Mouse (Mus musculus): ENCODE results near the gene Tesk2. TPM values are rescaled to one million over a fixed set of nuclear protein-coding genes. Genes with fewer than 3 reads are reported as not detected.

The Tesk2 gene
- polyA plus RNA-seq, 1 experiment, result 3.1 TPM

DNA sequence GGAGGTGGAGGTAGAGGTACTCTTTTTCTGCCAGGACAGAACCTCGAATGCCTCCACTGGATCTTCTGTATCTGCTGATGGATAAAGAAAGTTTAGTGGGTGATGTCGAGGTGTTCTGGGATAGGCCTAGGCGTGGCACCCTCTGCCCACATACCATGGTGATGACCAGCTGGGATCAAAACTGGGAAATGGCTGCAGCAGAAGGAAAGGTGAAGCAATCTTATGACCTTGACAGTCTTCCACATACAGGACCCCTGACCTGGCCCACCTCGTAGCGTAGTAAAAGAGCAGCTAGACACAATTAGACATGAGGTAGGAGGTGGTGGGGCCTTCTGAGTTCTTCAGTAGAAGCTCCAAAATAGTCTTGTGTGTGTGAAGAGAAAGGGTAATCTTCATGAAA, 43.3 kb downstream of the Tesk2 start:
- no peaks in the 10 kb centered on the region for H3K27me3 ChIP-seq (ENCODE audit: control insufficient read depth, insufficient read depth, low read length)
- no peak overlapping the region for H3K27ac ChIP-seq (ENCODE audit: insufficient read depth, low read length)
- H3K4me1 ChIP-seq (ENCODE audit: control insufficient read depth, insufficient read depth, insufficient read length), result no peaks in the 10 kb centered on the region
- TF ChIP-seq CTCF (IDR thresholded peaks at IDR 0.05; ENCODE audit: extremely low read depth, insufficient read depth, insufficient read length, insufficient replicate concordance) (no peak), POLR2A (IDR thresholded peaks at IDR 0.05; ENCODE audit: low read depth, low read length) (no peak)
- H3K4me3 ChIP-seq (ENCODE audit: extremely low read depth, insufficient read depth, insufficient read length), result no peak overlapping the region
- DNase-seq (ENCODE audit: low read depth in 1 of 2, low spot score in 2 of 2), result no peak
- no peaks in the 10 kb centered on the region for H3K36me3 ChIP-seq (ENCODE audit: control insufficient read depth, insufficient read depth, low read length)
- WGBS, result 87% methylated on average over 5 of the region's 5 CpGs

DNA sequence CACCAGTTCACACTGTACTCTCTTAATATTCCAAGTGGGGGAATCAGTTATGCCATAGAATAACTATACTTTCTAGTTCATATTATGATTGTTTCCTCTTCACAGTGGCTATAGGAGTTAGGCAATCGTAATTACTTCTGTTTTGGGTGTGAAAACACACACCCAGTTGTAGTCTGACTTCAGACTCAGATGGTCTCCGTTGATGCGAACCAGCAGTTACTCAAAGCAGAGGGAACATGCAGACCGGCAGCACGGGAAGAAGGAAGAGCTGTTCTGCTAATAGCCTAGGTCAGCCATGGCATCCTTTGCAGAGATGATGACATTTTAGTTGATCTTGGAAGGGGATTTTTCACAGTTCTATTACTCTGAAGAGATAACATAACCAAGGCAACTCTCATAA, 47.8 kb downstream of the Tesk2 start:
- H3K27me3 ChIP-seq (ENCODE audit: control insufficient read depth, insufficient read depth, low read length), result no peaks in the 10 kb centered on the region
- DNase-seq (ENCODE audit: low read depth in 1 of 2, low spot score in 2 of 2), result no peak
- H3K27ac ChIP-seq (ENCODE audit: insufficient read depth, low read length), result no peak overlapping the region
- H3K4me1 ChIP-seq (ENCODE audit: control insufficient read depth, insufficient read depth, insufficient read length), result no peaks in the 10 kb centered on the region
- WGBS, result 85% methylated on average over 5 of the region's 5 CpGs
- H3K36me3 ChIP-seq (ENCODE audit: control insufficient read depth, insufficient read depth, low read length), result peaks cover 1% of the 10 kb centered on the region; the same call in 1 of the 2 replicates
- no peak overlapping the region for H3K4me3 ChIP-seq (ENCODE audit: extremely low read depth, insufficient read depth, insufficient read length)
- TF ChIP-seq POLR2A (IDR thresholded peaks at IDR 0.05; ENCODE audit: low read depth, low read length) (no peak), CTCF (IDR thresholded peaks at IDR 0.05; ENCODE audit: extremely low read depth, insufficient read depth, insufficient read length, insufficient replicate concordance) (no peak)

DNA sequence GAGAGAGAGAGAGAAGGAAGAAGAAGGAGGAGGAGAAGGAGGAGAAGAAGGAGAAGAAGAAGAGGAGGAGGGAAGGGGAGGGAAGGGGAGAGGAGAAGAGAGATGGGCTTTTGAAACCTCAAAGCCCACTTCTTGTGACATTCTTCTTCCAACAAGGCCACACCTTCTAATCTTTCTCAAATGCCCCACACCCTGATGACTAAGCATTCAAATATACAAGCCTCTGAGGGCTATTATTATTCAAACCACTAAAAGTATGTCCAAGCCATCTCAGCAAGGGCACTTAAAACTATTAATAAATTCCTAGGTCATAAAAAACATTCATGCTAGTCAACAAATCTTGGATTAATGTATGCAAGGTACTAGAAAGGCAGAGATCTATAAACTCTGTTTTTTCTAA, 48.3 kb downstream of the Tesk2 start:
- Histone ChIP-seq H3K27me3 (ENCODE audit: control insufficient read depth, insufficient read depth, low read length) (no peaks in the 10 kb centered on the region), H3K4me1 (ENCODE audit: control insufficient read depth, insufficient read depth, insufficient read length) (no peaks in the 10 kb centered on the region), H3K36me3 (ENCODE audit: control insufficient read depth, insufficient read depth, low read length) (peaks cover 1% of the 10 kb centered on the region; the same call in 1 of the 2 replicates), H3K27ac (ENCODE audit: insufficient read depth, low read length) (no peak overlapping the region), H3K4me3 (ENCODE audit: extremely low read depth, insufficient read depth, insufficient read length) (no peak overlapping the region)
- no peak for DNase-seq (ENCODE audit: low read depth in 1 of 2, low spot score in 2 of 2)
- TF ChIP-seq POLR2A (IDR thresholded peaks at IDR 0.05; ENCODE audit: low read depth, low read length) (no peak), CTCF (IDR thresholded peaks at IDR 0.05; ENCODE audit: extremely low read depth, insufficient read depth, insufficient read length, insufficient replicate concordance) (no peak)

DNA sequence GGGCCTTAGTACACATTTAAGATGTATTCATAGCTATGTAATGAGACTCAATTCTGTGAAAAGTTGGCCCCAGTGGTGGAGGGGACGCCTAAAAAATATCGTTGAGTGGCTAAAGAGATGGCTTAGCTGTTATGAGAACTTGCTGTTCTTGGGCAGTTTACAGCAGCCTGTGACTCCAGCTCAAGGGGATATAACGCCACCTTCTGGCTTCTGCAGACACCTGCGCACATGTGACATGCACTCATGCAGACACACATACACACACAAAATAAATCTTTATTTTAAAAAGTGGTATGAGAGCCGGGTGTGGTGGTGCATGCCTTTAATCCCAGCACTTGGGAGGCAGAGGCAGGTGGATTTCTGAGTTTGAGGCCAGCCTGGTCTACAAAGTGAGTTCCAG, 55.6 kb downstream of the Tesk2 start:
- Histone ChIP-seq H3K4me3 (ENCODE audit: extremely low read depth, insufficient read depth, insufficient read length) (no peak overlapping the region), H3K27me3 (ENCODE audit: control insufficient read depth, insufficient read depth, low read length) (no peaks in the 10 kb centered on the region), H3K36me3 (ENCODE audit: control insufficient read depth, insufficient read depth, low read length) (peaks cover 1% of the 10 kb centered on the region; the same call in 1 of the 2 replicates), H3K4me1 (ENCODE audit: control insufficient read depth, insufficient read depth, insufficient read length) (no peaks in the 10 kb centered on the region), H3K27ac (ENCODE audit: insufficient read depth, low read length) (no peak overlapping the region)
- no peak for DNase-seq (ENCODE audit: low read depth in 1 of 2, low spot score in 2 of 2)
- no peak for TF ChIP-seq CTCF (IDR thresholded peaks at IDR 0.05; ENCODE audit: extremely low read depth, insufficient read depth, insufficient read length, insufficient replicate concordance)
- TF ChIP-seq POLR2A (IDR thresholded peaks at IDR 0.05; ENCODE audit: low read depth, low read length), result no peak
- WGBS, result 88% methylated on average over 5 of the region's 5 CpGs

- H3K4me1 ChIP-seq (ENCODE audit: control insufficient read depth, insufficient read depth, insufficient read length), result no peaks in the 10 kb centered on the region
- no peak overlapping the region for H3K4me3 ChIP-seq (ENCODE audit: extremely low read depth, insufficient read depth, insufficient read length)
- DNase-seq (ENCODE audit: low read depth in 1 of 2, low spot score in 2 of 2), result no peak
- 90% methylated on average over 3 of the region's 3 CpGs for WGBS
- H3K27ac ChIP-seq (ENCODE audit: insufficient read depth, low read length), result no peak overlapping the region
- H3K36me3 ChIP-seq (ENCODE audit: control insufficient read depth, insufficient read depth, low read length), result no peaks in the 10 kb centered on the region; the same call in 1 of the 2 replicates
- TF ChIP-seq POLR2A (IDR thresholded peaks at IDR 0.05; ENCODE audit: low read depth, low read length) (no peak), CTCF (IDR thresholded peaks at IDR 0.05; ENCODE audit: extremely low read depth, insufficient read depth, insufficient read length, insufficient replicate concordance) (no peak)
- no peaks in the 10 kb centered on the region for H3K27me3 ChIP-seq (ENCODE audit: control insufficient read depth, insufficient read depth, low read length)
Observed at GRCm38 (mm10) chr4:116777079-116777478, 56.3 kb downstream of the Tesk2 start.

DNA sequence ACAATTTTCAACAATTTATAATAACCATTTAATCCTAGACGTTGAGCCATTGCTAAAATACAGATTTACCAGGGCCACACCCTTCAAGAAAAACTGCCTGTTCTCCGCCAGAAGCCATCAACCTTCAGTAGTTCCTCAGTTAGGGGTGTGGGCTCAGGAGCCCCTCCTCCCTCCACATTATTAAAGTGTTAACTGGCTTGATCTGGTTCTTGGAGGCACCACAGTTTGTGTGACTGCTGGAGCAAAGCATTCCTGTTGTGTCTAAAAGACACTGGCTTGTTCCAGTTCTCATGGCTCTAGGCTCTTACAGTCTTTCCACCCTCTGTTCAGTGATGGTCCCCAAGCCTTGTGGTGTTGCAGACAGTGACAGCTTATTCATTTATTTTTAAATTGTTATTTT, 59.8 kb downstream of the Tesk2 start:
- H3K4me1 ChIP-seq (ENCODE audit: control insufficient read depth, insufficient read depth, insufficient read length), result no peaks in the 10 kb centered on the region
- no peak overlapping the region for H3K27ac ChIP-seq (ENCODE audit: insufficient read depth, low read length)
- H3K36me3 ChIP-seq (ENCODE audit: control insufficient read depth, insufficient read depth, low read length), result no peaks in the 10 kb centered on the region
- no peaks in the 10 kb centered on the region for H3K27me3 ChIP-seq (ENCODE audit: control insufficient read depth, insufficient read depth, low read length)
- DNase-seq (ENCODE audit: low read depth in 1 of 2, low spot score in 2 of 2), result no peak
- WGBS, result 88% methylated on average over 2 of the region's 2 CpGs
- H3K4me3 ChIP-seq (ENCODE audit: extremely low read depth, insufficient read depth, insufficient read length), result no peak overlapping the region
- no peak for TF ChIP-seq CTCF (IDR thresholded peaks at IDR 0.05; ENCODE audit: extremely low read depth, insufficient read depth, insufficient read length, insufficient replicate concordance)
- TF ChIP-seq POLR2A (IDR thresholded peaks at IDR 0.05; ENCODE audit: low read depth, low read length), result no peak

DNA sequence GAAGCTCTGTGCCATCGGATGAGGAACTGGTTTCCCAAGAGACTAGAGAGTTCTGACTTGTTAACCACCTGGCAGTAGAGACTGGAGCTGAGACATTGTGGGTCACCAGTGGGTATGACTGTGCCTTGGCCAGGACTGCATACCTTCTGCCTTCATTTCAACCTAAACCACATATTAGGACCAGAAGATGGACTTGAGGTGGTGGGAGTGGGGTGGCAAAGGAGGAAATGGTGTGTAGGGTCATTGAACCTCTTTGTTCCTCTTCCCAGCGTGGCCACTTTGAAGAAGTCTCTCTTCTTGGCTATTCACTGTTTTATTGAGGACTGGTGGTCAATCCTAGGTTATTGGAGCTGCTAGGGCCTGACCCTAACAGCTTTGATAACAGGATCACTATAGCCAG, 60.6 kb downstream of the Tesk2 start:
- no peaks in the 10 kb centered on the region for H3K27me3 ChIP-seq (ENCODE audit: control insufficient read depth, insufficient read depth, low read length)
- H3K36me3 ChIP-seq (ENCODE audit: control insufficient read depth, insufficient read depth, low read length), result no peaks in the 10 kb centered on the region
- H3K4me3 ChIP-seq (ENCODE audit: extremely low read depth, insufficient read depth, insufficient read length), result no peak overlapping the region
- no peak overlapping the region for H3K27ac ChIP-seq (ENCODE audit: insufficient read depth, low read length)
- DNase-seq (ENCODE audit: low read depth in 1 of 2, low spot score in 2 of 2), result no peak
- TF ChIP-seq POLR2A (IDR thresholded peaks at IDR 0.05; ENCODE audit: low read depth, low read length), result no peak
- TF ChIP-seq CTCF (IDR thresholded peaks at IDR 0.05; ENCODE audit: extremely low read depth, insufficient read depth, insufficient read length, insufficient replicate concordance), result no peak
- H3K4me1 ChIP-seq (ENCODE audit: control insufficient read depth, insufficient read depth, insufficient read length), result no peaks in the 10 kb centered on the region
- WGBS, result 43% methylated on average over 2 of the region's 2 CpGs

All from spleen, adult 2 months (tissue).